Mouse (Mus musculus) CH12.LX (cell line): Measurements from ENCODE around the gene Slc6a12.

Experiments
- CTCF ChIP-seq, 2 experiments: IDR thresholded peaks in 1 of 2; conservative IDR thresholded peaks in 1 of 2; 2 replicates each; pipeline ENCODE4 v1.5.1; 2011 to 2012; ENCODE audit warnings: low read depth in 2 of 2, low read length in 2 of 2, improper control_type of control experiment in 1 of 2, inconsistent platforms in 1 of 2, mild to moderate bottlenecking in 1 of 2, moderate library complexity in 1 of 2
- ELF1 ChIP-seq: IDR thresholded peaks from 2 replicates; pipeline ENCODE4 v1.6.1; 2014; ENCODE audit warnings: low read depth, mild to moderate bottlenecking, inconsistent platforms, low read length, improper control_type of control experiment
- EP300 ChIP-seq: IDR thresholded peaks from 2 replicates; pipeline ENCODE4 v1.6.1; 2011; ENCODE audit warnings: low read length, improper control_type of control experiment
- MAX ChIP-seq: IDR thresholded peaks from 2 replicates; pipeline ENCODE4 v1.6.1; 2011; ENCODE audit warnings: low read length, improper control_type of control experiment
- MXI1 ChIP-seq: IDR thresholded peaks from 2 replicates; pipeline ENCODE4 v1.6.1; 2011; ENCODE audit warnings: mild to moderate bottlenecking, low read depth, low read length, improper control_type of control experiment
- POLR2AphosphoS2 ChIP-seq: IDR thresholded peaks from 2 replicates; pipeline ENCODE4 v1.6.1; 2011; ENCODE audit warnings: low read depth, low read length, improper control_type of control experiment

DNA sequence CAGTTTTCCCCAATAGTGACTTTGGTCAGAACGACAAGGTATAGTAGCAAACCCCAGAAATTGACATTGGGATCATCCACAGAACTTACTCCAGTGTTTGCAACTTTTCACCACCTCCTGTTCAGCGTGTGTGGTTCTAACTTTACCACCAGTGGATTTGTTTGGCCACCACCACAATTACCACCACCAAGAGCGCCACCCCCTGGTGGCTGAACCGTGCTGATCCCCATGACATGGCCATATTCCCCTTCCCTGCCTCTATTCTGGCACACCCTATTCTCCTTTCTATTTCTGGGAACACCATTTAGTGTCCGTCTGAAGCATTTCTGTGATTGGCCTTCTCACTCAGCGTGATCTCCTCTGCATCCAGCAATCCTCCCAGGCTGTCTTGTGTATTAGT is 23.8 kb upstream of the Slc6a12 start:
- TF ChIP-seq EP300: no peak
- no peak for TF ChIP-seq MAX
- TF ChIP-seq MXI1: no peak
- TF ChIP-seq CTCF (conservative IDR thresholded peaks at IDR 0.05 in 1 of 2, IDR thresholded peaks at IDR 0.05 in 1 of 2; ENCODE audit: low read depth in 2 of 2, low read length in 2 of 2): peak; percentile 7 to 62; a peak in 2 of 4 replicates
- TF ChIP-seq ELF1: no peak
- no peak for TF ChIP-seq POLR2AphosphoS2
